Mouse (Mus musculus) liver (tissue): ENCODE results near the gene Hdgf.

Experiments
- DNase-seq: peaks from one replicate; pipeline ENCODE4 v3.0.0-alpha.2; 2020; ENCODE audit warnings: mixed read lengths

Hdgf gene

GRCm38 (mm10) chr3:87909874-87910273 lies 3.8 kb downstream of the Hdgf start:
- DNase-seq, result no peak

GRCm38 (mm10) chr3:87910573-87911141 lies 4.5 kb downstream of the Hdgf start:
- DNase-seq, result peak; percentile 86

- no peak for DNase-seq
Observed at GRCm38 (mm10) chr3:87913491-87913890, 7.4 kb downstream of the Hdgf start.

GRCm38 (mm10) chr3:87913891-87914290 lies 7.8 kb downstream of the Hdgf start:
- DNase-seq, result peak; percentile 46

GRCm38 (mm10) chr3:87916990-87917389 lies 10.9 kb downstream of the Hdgf start:
- DNase-seq, result no peak

GRCm38 (mm10) chr3:87918551-87918950 lies 12.4 kb downstream of the Hdgf start:
- no peak for DNase-seq

- peak; percentile 74 for DNase-seq
Observed at GRCm38 (mm10) chr3:87919336-87920108, 13.4 kb downstream of the Hdgf start, which contains the start of gene Mrpl24. Gene Mrpl24, plus strand, starts transcription at chr3:87919506.

- DNase-seq, result no peak
Observed at GRCm38 (mm10) chr3:87920270-87920943, 14.3 kb downstream of the Hdgf start.

- DNase-seq, result no peak
Observed at GRCm38 (mm10) chr3:87924996-87925395, 18.9 kb downstream of the Hdgf start.

GRCm38 (mm10) chr3:87927452-87927851 lies 21.3 kb downstream of the Hdgf start:
- DNase-seq, result no peak

GRCm38 (mm10) chr3:87929341-87930077 lies 23.4 kb downstream of the Hdgf start:
- DNase-seq, result no peak

- DNase-seq, result peak; percentile 94
Observed at GRCm38 (mm10) chr3:87930078-87930795, 24.1 kb downstream of the Hdgf start, which contains the start of the genes Isg20l2 and Rrnad1. Gene Isg20l2, plus strand, starts transcription at chr3:87930314. Gene Rrnad1, minus strand, starts transcription at chr3:87930717.

GRCm38 (mm10) chr3:87934026-87934425 lies 27.9 kb downstream of the Hdgf start:
- DNase-seq, result no peak

GRCm38 (mm10) chr3:87934501-87934900 lies 28.4 kb downstream of the Hdgf start:
- DNase-seq, result no peak

GRCm38 (mm10) chr3:87935201-87935600 lies 29.1 kb downstream of the Hdgf start:
- DNase-seq, result no peak

GRCm38 (mm10) chr3:87935776-87936175 lies 29.7 kb downstream of the Hdgf start:
- peak; percentile 83 for DNase-seq

- no peak for DNase-seq
Observed at GRCm38 (mm10) chr3:87940611-87941010, 34.5 kb downstream of the Hdgf start.

- no peak for DNase-seq
Observed at GRCm38 (mm10) chr3:87942471-87942870, 36.4 kb downstream of the Hdgf start.

- DNase-seq, result no peak
Observed at GRCm38 (mm10) chr3:87943586-87943985, 37.5 kb downstream of the Hdgf start.

- no peak for DNase-seq
Observed at GRCm38 (mm10) chr3:87944838-87945600, 38.9 kb downstream of the Hdgf start.

GRCm38 (mm10) chr3:87945781-87946540 lies 39.8 kb downstream of the Hdgf start:
- no peak for DNase-seq
